Mouse (Mus musculus): ENCODE measurements around the gene Olfr1457.

Olfr1457 gene

DNA sequence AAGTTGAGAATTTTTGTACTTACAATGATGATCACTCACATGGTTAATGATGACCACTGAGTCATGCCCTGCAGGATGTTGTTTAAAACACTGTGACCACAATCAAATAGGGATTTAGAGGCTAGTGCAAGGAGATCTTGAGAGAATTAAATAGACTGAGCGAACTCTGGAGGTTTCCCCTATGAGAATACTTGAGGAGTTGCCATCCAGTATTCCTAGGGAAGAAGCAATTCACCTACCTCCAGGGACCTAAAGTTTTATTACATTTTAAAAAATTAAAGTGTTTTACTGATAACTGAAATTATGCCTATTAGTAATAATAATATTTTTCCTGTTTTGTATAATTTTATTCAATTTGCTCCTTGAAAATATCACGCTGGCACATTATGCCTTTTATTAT is at the start of gene Olfr1457:
Gene Olfr1457, minus strand, starts transcription at position 101 of the 400 bp plus-strand sequence.
- no peak for DNase-seq (ENCODE audit: inconsistent ontology term)

DNA sequence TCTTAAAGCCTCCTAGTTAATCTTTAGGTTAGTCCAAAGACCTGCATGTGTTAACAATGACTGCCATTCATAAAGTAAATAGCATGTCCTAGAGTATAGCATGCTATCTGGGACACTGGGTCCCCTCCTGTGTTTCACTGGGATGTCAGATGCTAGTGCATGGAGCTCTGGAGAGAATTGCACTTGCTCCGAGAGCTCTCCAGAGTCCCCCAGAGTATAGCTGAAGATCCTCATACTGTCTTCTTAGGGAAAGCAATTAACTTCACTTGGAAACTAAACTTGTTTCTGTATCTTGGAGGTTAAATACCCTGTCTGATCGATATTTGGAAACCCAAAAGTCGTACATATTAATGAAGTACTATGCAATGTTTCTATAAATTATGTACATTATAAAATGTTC is 9.0 kb upstream of the Olfr1457 start, which contains the start of gene Olfr1458:
Gene Olfr1458, minus strand, starts transcription at position 101 of the 400 bp plus-strand sequence.
- no peak for DNase-seq (ENCODE audit: inconsistent ontology term)

DNA sequence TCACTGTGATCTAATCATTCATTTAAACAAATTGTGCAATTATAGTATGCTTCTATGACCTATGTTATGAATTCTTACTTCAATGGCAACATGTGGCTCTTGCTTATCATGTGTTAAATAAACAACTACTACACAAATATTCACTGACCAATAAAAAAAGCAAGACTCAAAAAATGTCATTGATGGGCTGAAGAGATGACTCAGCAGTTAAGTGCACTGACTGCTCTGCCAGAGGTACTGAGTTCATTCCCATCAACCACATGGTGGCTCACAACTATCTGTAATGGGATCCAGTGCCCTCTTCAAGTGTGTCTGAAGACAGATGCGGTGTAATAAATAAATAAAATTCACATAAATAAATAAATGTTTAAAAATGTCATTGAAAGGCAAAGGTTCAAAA is 3.8 kb downstream of the Olfr1457 start:
- DNase-seq (ENCODE audit: inconsistent ontology term) = no peak

DNA sequence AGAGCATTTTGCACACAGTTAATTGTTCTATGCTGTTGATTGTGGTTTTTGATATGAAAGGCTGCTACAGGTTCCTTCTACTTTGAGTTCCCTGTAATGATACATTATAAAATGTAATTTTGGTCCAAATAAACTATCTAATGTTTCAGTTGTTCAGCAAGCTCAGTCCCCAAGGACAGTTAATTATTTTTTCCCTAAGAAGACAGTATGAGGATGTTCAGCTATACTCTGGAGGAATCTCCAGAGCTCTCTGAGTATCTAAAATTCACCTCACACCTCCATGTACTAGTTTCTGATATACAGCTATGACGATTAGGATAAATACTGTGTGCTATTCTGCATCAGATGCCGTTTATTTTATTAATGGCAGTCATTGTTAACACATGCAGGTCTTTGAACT is 37.4 kb downstream of the Olfr1457 start, which contains the start of gene Olfr1454:
Gene Olfr1454, plus strand, starts transcription at position 301 of the 400 bp plus-strand sequence.
- no peak for DNase-seq (ENCODE audit: inconsistent ontology term)

Data from Muller cell, postnatal 12 days (primary cell).